Mouse (Mus musculus): Measurements from ENCODE around the gene Dyrk1a. TPM values are rescaled to one million over a fixed set of nuclear protein-coding genes. Genes with fewer than 3 reads are reported as not detected.

Dyrk1a gene
- polyA plus RNA-seq, 1 experiment from 2014 or later, result 12.0 TPM

- Histone ChIP-seq H3K4me2 (ENCODE audit: low read length) (no peak overlapping the region), H3K36me3 (ENCODE audit: control insufficient read depth, insufficient read depth, low read length) (no peaks in the 10 kb centered on the region), H3K4me3 (ENCODE audit: low read depth, low read length) (no peak overlapping the region), H3K27ac (ENCODE audit: low read length) (no peak overlapping the region), H3K9ac (ENCODE audit: low read depth, low read length) (no peak overlapping the region), H3K27me3 (ENCODE audit: control insufficient read depth, insufficient read depth, low read depth, low read length) (no peaks in the 10 kb centered on the region; the same call in 1 of the 2 replicates), H3K4me1 (ENCODE audit: control insufficient read depth, insufficient read depth, low read length) (0 out of 2 replicates have a peak, but pooled peaks cover 2% of the 10 kb centered on the region), H3K9me3 (replicated peaks; ENCODE audit: control insufficient read depth, low read length, poor library complexity, severe bottlenecking) (no peaks in the 10 kb centered on the region)
- no peak for ATAC-seq
- WGBS, result 72% methylated on average over 4 of the region's 4 CpGs
Measured at GRCm38 (mm10) chr16:94719488-94719887, 149.7 kb downstream of the Dyrk1a start.

GRCm38 (mm10) chr16:94720476-94721153 is 150.8 kb downstream of the Dyrk1a start:
- H3K9me3 ChIP-seq (replicated peaks; ENCODE audit: control insufficient read depth, low read length, poor library complexity, severe bottlenecking), result no peaks in the 10 kb centered on the region
- peaks cover 5% of the 10 kb centered on the region for H3K4me1 ChIP-seq (ENCODE audit: control insufficient read depth, insufficient read depth, low read length)
- no peak overlapping the region for H3K27ac ChIP-seq (ENCODE audit: low read length)
- no peaks in the 10 kb centered on the region for H3K36me3 ChIP-seq (ENCODE audit: control insufficient read depth, insufficient read depth, low read length)
- ATAC-seq, result no peak
- no peaks in the 10 kb centered on the region for H3K27me3 ChIP-seq (ENCODE audit: control insufficient read depth, insufficient read depth, low read depth, low read length)
- H3K4me2 ChIP-seq (ENCODE audit: low read length), result no peak overlapping the region
- H3K9ac ChIP-seq (ENCODE audit: low read depth, low read length), result no peak overlapping the region
- WGBS, result 78% methylated on average over 7 of the region's 7 CpGs
- H3K4me3 ChIP-seq (ENCODE audit: low read depth, low read length), result no peak overlapping the region

- WGBS, result 83% methylated on average over 10 of the region's 10 CpGs
- H3K27me3 ChIP-seq (ENCODE audit: control insufficient read depth, insufficient read depth, low read depth, low read length), result no peaks in the 10 kb centered on the region
- H3K4me1 ChIP-seq (ENCODE audit: control insufficient read depth, insufficient read depth, low read length), result peaks cover 5% of the 10 kb centered on the region
- no peak overlapping the region for H3K9ac ChIP-seq (ENCODE audit: low read depth, low read length)
- no peaks in the 10 kb centered on the region for H3K36me3 ChIP-seq (ENCODE audit: control insufficient read depth, insufficient read depth, low read length)
- no peaks in the 10 kb centered on the region for H3K9me3 ChIP-seq (replicated peaks; ENCODE audit: control insufficient read depth, low read length, poor library complexity, severe bottlenecking)
- H3K27ac ChIP-seq (ENCODE audit: low read length), result no peak overlapping the region
- no peak overlapping the region for H3K4me3 ChIP-seq (ENCODE audit: low read depth, low read length)
- ATAC-seq, result no peak
- no peak overlapping the region for H3K4me2 ChIP-seq (ENCODE audit: low read length)
Measured at GRCm38 (mm10) chr16:94721549-94722006, 151.8 kb downstream of the Dyrk1a start.

- ATAC-seq, result no peak
- H3K36me3 ChIP-seq (ENCODE audit: control insufficient read depth, insufficient read depth, low read length), result no peaks in the 10 kb centered on the region
- no peak overlapping the region for H3K9ac ChIP-seq (ENCODE audit: low read depth, low read length)
- no peak overlapping the region for H3K4me3 ChIP-seq (ENCODE audit: low read depth, low read length)
- no peaks in the 10 kb centered on the region for H3K27me3 ChIP-seq (ENCODE audit: control insufficient read depth, insufficient read depth, low read depth, low read length)
- H3K27ac ChIP-seq (ENCODE audit: low read length), result no peak overlapping the region
- H3K4me2 ChIP-seq (ENCODE audit: low read length), result no peak overlapping the region
- H3K9me3 ChIP-seq (replicated peaks; ENCODE audit: control insufficient read depth, low read length, poor library complexity, severe bottlenecking), result no peaks in the 10 kb centered on the region
- WGBS, result 86% methylated on average over 12 of the region's 12 CpGs
- peaks cover 5% of the 10 kb centered on the region for H3K4me1 ChIP-seq (ENCODE audit: control insufficient read depth, insufficient read depth, low read length)
Measured at GRCm38 (mm10) chr16:94722936-94723335, 153.1 kb downstream of the Dyrk1a start.

GRCm38 (mm10) chr16:94724061-94724596 is 154.3 kb downstream of the Dyrk1a start:
- no peaks in the 10 kb centered on the region for H3K36me3 ChIP-seq (ENCODE audit: control insufficient read depth, insufficient read depth, low read length)
- no peaks in the 10 kb centered on the region for H3K27me3 ChIP-seq (ENCODE audit: control insufficient read depth, insufficient read depth, low read depth, low read length)
- 1% methylated on average over 23 of the region's 23 CpGs for WGBS
- peak overlapping the region; percentile 53 for H3K4me3 ChIP-seq (ENCODE audit: low read depth, low read length)
- ATAC-seq, result peak; percentile 97
- peak overlapping the region; percentile 71 for H3K9ac ChIP-seq (ENCODE audit: low read depth, low read length)
- peak overlapping the region; percentile 87 for H3K4me2 ChIP-seq (ENCODE audit: low read length)
- peak overlapping the region; percentile 95 for H3K27ac ChIP-seq (ENCODE audit: low read length)
- no peaks in the 10 kb centered on the region; the same call in 1 of the 2 replicates for H3K9me3 ChIP-seq (replicated peaks; ENCODE audit: control insufficient read depth, low read length, poor library complexity, severe bottlenecking)
- H3K4me1 ChIP-seq (ENCODE audit: control insufficient read depth, insufficient read depth, low read length), result peaks cover 5% of the 10 kb centered on the region

- H3K27me3 ChIP-seq (ENCODE audit: control insufficient read depth, insufficient read depth, low read depth, low read length), result no peaks in the 10 kb centered on the region
- peak overlapping the region; percentile 71 for H3K9ac ChIP-seq (ENCODE audit: low read depth, low read length)
- peak overlapping the region; percentile 53 for H3K4me3 ChIP-seq (ENCODE audit: low read depth, low read length)
- WGBS, result under 1% methylated on average over 18 of the region's 18 CpGs
- H3K9me3 ChIP-seq (replicated peaks; ENCODE audit: control insufficient read depth, low read length, poor library complexity, severe bottlenecking), result no peaks in the 10 kb centered on the region; the same call in 1 of the 2 replicates
- H3K4me2 ChIP-seq (ENCODE audit: low read length), result peak overlapping the region; percentile 87
- H3K4me1 ChIP-seq (ENCODE audit: control insufficient read depth, insufficient read depth, low read length), result peaks cover 5% of the 10 kb centered on the region
- peak; percentile 66 for ATAC-seq
- H3K36me3 ChIP-seq (ENCODE audit: control insufficient read depth, insufficient read depth, low read length), result no peaks in the 10 kb centered on the region
- peak overlapping the region; percentile 95 for H3K27ac ChIP-seq (ENCODE audit: low read length)
Measured at GRCm38 (mm10) chr16:94724747-94725211, 155.0 kb downstream of the Dyrk1a start.

- Histone ChIP-seq H3K27ac (ENCODE audit: low read length) (no peak overlapping the region), H3K9me3 (replicated peaks; ENCODE audit: control insufficient read depth, low read length, poor library complexity, severe bottlenecking) (no peaks in the 10 kb centered on the region; the same call in 1 of the 2 replicates), H3K4me3 (ENCODE audit: low read depth, low read length) (no peak overlapping the region), H3K9ac (ENCODE audit: low read depth, low read length) (no peak overlapping the region), H3K36me3 (ENCODE audit: control insufficient read depth, insufficient read depth, low read length) (no peaks in the 10 kb centered on the region), H3K4me1 (ENCODE audit: control insufficient read depth, insufficient read depth, low read length) (peaks cover 3% of the 10 kb centered on the region), H3K27me3 (ENCODE audit: control insufficient read depth, insufficient read depth, low read depth, low read length) (no peaks in the 10 kb centered on the region), H3K4me2 (ENCODE audit: low read length) (no peak overlapping the region)
- WGBS, result 93% methylated on average over 6 of the region's 6 CpGs
- no peak for ATAC-seq
Measured at GRCm38 (mm10) chr16:94729236-94729635, 159.4 kb downstream of the Dyrk1a start.

GRCm38 (mm10) chr16:94731027-94731426 is 161.2 kb downstream of the Dyrk1a start:
- Histone ChIP-seq H3K27ac (ENCODE audit: low read length) (no peak overlapping the region), H3K27me3 (ENCODE audit: control insufficient read depth, insufficient read depth, low read depth, low read length) (no peaks in the 10 kb centered on the region), H3K9me3 (replicated peaks; ENCODE audit: control insufficient read depth, low read length, poor library complexity, severe bottlenecking) (no peaks in the 10 kb centered on the region; the same call in 1 of the 2 replicates), H3K4me2 (ENCODE audit: low read length) (no peak overlapping the region), H3K9ac (ENCODE audit: low read depth, low read length) (no peak overlapping the region), H3K4me3 (ENCODE audit: low read depth, low read length) (no peak overlapping the region), H3K36me3 (ENCODE audit: control insufficient read depth, insufficient read depth, low read length) (no peaks in the 10 kb centered on the region), H3K4me1 (ENCODE audit: control insufficient read depth, insufficient read depth, low read length) (no peaks in the 10 kb centered on the region)
- ATAC-seq, result no peak
- 77% methylated on average over 12 of the region's 12 CpGs for WGBS

GRCm38 (mm10) chr16:94735472-94735871 is 165.7 kb downstream of the Dyrk1a start:
- Histone ChIP-seq H3K4me2 (ENCODE audit: low read length) (no peak overlapping the region), H3K36me3 (ENCODE audit: control insufficient read depth, insufficient read depth, low read length) (no peaks in the 10 kb centered on the region), H3K4me1 (ENCODE audit: control insufficient read depth, insufficient read depth, low read length) (no peaks in the 10 kb centered on the region), H3K27me3 (ENCODE audit: control insufficient read depth, insufficient read depth, low read depth, low read length) (no peaks in the 10 kb centered on the region), H3K4me3 (ENCODE audit: low read depth, low read length) (no peak overlapping the region), H3K9ac (ENCODE audit: low read depth, low read length) (no peak overlapping the region), H3K9me3 (replicated peaks; ENCODE audit: control insufficient read depth, low read length, poor library complexity, severe bottlenecking) (no peaks in the 10 kb centered on the region), H3K27ac (ENCODE audit: low read length) (no peak overlapping the region)
- ATAC-seq, result no peak
- WGBS, result 65% methylated on average over 3 of the region's 3 CpGs

Measured in midbrain, embryonic 16.5 days (tissue).